Mouse (Mus musculus): ENCODE measurements around the gene Stx4a. TPM values are rescaled to one million over a fixed set of nuclear protein-coding genes. Genes with fewer than 3 reads are reported as not detected.
"Not testable (repeated sequence)": the region's sequence is repeated elsewhere in the genome, so short reads cannot be mapped to it uniquely, and the experiment has no call there.

Stx4a gene
- total and polyA plus RNA-seq, 2 experiments from 2014 or later = 7.1 to 20.7 TPM

GRCm38 (mm10) chr7:127888821-127889220 is 64.7 kb downstream of the Stx4a start:
- no peak overlapping the region for H3K4me2 ChIP-seq (ENCODE audit: low read depth, low read length, poor library complexity, severe bottlenecking)
- TF ChIP-seq CTCF (IDR thresholded peaks at IDR 0.05) = no peak
- no peak overlapping the region for H3K4me3 ChIP-seq (ENCODE audit: low read depth, low read length)
- WGBS = 79% methylated on average over 3 of the region's 3 CpGs
- no peak overlapping the region for H3K27ac ChIP-seq (ENCODE audit: low read depth, low read length)
- H3K9me3 ChIP-seq (ENCODE audit: low read length) = no peaks in the 10 kb centered on the region
- H3K36me3 ChIP-seq (ENCODE audit: insufficient read depth, low read length) = peaks cover 79% of the 10 kb centered on the region
- no peaks in the 10 kb centered on the region for H3K27me3 ChIP-seq (ENCODE audit: insufficient read depth, low read length)
- DNase-seq (ENCODE audit: low spot score) = no peak
- H3K9ac ChIP-seq (replicated peaks; ENCODE audit: low read length, poor library complexity, severe bottlenecking) = no peak overlapping the region
- no peaks in the 10 kb centered on the region for H3K4me1 ChIP-seq (ENCODE audit: insufficient read depth, low read length)
- no peak for ATAC-seq (ENCODE audit: low FRiP score)

DNA sequence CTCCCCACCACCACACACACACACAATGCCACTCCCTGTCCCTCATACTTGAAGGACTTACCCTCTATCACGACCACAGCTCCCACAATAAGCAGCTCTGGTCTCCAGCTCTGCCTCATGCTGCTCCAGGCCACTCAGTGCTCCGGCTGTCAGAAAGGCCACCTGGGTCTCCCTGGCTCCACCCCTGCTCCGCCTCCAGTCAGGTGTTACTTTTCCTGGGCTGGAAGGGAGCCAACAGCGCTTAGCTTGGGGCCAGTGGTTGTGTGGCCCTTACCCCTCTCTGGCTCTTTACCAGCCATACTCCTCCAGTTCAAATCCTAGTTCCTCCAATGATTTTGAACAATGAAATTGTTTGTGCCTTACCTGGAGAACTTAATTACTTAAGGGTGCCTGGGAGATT is 66.7 kb downstream of the Stx4a start, which contains the start of gene Prss53:
Gene Prss53 (minus strand): TSS at position 173 of the 400 bp plus-strand sequence.
- Histone ChIP-seq H3K36me3 (ENCODE audit: insufficient read depth, low read length) (peaks cover 63% of the 10 kb centered on the region), H3K9me3 (ENCODE audit: low read length) (no peaks in the 10 kb centered on the region), H3K9ac (replicated peaks; ENCODE audit: low read length, poor library complexity, severe bottlenecking) (no peak within 1 kb of the TSS), H3K27ac (ENCODE audit: low read depth, low read length) (no peak within 1 kb of the TSS), H3K4me1 (ENCODE audit: insufficient read depth, low read length) (no peaks in the 10 kb centered on the region), H3K27me3 (ENCODE audit: insufficient read depth, low read length) (no peaks in the 10 kb centered on the region), H3K4me2 (ENCODE audit: low read depth, low read length, poor library complexity, severe bottlenecking) (no peak within 1 kb of the TSS), H3K4me3 (ENCODE audit: low read depth, low read length) (no peak within 1 kb of the TSS)
- no peak for TF ChIP-seq CTCF (IDR thresholded peaks at IDR 0.05)
- WGBS = 26% methylated on average over 4 of the region's 4 CpGs
- ATAC-seq (ENCODE audit: low FRiP score) (no peak), DNase-seq (ENCODE audit: low spot score) (no peak)

DNA sequence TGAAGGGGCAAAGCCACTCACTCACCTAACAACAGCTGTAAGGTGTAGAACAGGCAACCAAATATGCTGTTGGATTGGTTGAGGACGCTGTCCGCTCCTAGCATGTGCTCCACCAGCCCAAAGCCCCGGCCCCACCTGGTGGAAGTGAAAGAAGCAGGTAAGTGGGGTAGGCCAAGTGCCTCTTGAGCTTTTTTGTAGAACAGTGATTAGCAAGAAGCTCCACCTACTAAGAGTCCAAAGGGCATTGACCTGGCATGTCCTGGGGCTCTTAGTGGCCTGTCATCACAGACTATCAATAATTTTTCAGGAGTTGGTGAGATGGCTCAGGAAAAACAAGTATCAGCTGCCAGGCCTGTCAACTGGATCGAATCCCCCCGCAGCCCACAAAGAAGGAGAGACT is 70.4 kb downstream of the Stx4a start:
- 89% methylated on average over 5 of the region's 5 CpGs for WGBS
- H3K27me3 ChIP-seq (ENCODE audit: insufficient read depth, low read length) = no peaks in the 10 kb centered on the region
- H3K36me3 ChIP-seq (ENCODE audit: insufficient read depth, low read length) = peaks cover 28% of the 10 kb centered on the region
- ATAC-seq (ENCODE audit: low FRiP score) = no peak
- no peak for TF ChIP-seq CTCF (IDR thresholded peaks at IDR 0.05)
- H3K4me1 ChIP-seq (ENCODE audit: insufficient read depth, low read length) = no peaks in the 10 kb centered on the region
- peak overlapping the region; percentile 60 for H3K4me3 ChIP-seq (ENCODE audit: low read depth, low read length)
- H3K9ac ChIP-seq (replicated peaks; ENCODE audit: low read length, poor library complexity, severe bottlenecking) = peak overlapping the region; percentile 69; the same call in 1 of the 2 replicates
- no peak for DNase-seq (ENCODE audit: low spot score)
- H3K4me2 ChIP-seq (ENCODE audit: low read depth, low read length, poor library complexity, severe bottlenecking) = peak overlapping the region; percentile 74
- H3K27ac ChIP-seq (ENCODE audit: low read depth, low read length) = no peak overlapping the region
- no peaks in the 10 kb centered on the region for H3K9me3 ChIP-seq (ENCODE audit: low read length)

DNA sequence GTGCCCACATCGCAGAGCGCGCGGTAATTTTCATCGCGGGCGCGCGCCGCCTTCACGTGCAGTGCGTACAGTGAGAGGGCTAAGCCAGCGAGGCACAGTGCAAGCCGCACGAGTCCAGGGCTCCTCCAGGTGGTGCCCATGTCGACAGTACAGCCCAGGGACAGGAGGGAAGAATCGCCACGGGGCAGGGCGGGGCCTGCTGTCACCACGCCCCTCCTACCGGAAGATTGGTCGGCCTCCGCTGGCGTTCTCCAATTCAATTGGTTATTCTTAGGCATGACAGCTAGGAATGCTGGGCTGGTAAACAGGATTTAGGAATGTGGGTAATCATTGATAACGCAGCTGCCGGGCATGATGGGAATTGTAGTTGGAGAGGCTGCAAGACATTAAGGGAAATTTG is 71.3 kb downstream of the Stx4a start, which contains the start of the genes Gm21974 and Vkorc1:
Gene Gm21974 (minus strand): TSS at position 13 of the 400 bp plus-strand sequence.
Gene Vkorc1 (minus strand): TSS at position 176 of the 400 bp plus-strand sequence.
- Histone ChIP-seq H3K9me3 (ENCODE audit: low read length) (no peaks in the 10 kb centered on the region), H3K27ac (ENCODE audit: low read depth, low read length) (peak within 1 kb of the TSS; percentile 71), H3K27me3 (ENCODE audit: insufficient read depth, low read length) (no peaks in the 10 kb centered on the region), H3K4me1 (ENCODE audit: insufficient read depth, low read length) (no peaks in the 10 kb centered on the region), H3K4me3 (ENCODE audit: low read depth, low read length) (peak within 1 kb of the TSS; percentile 60), H3K36me3 (ENCODE audit: insufficient read depth, low read length) (peaks cover 19% of the 10 kb centered on the region), H3K9ac (replicated peaks; ENCODE audit: low read length, poor library complexity, severe bottlenecking) (peak within 1 kb of the TSS; percentile 69), H3K4me2 (ENCODE audit: low read depth, low read length, poor library complexity, severe bottlenecking) (peak within 1 kb of the TSS; percentile 74)
- WGBS = under 1% methylated on average over 26 of the region's 26 CpGs
- peak; percentile 96 for ATAC-seq (ENCODE audit: low FRiP score)
- peak; percentile 98 for DNase-seq (ENCODE audit: low spot score)
- TF ChIP-seq CTCF (IDR thresholded peaks at IDR 0.05) = peak; percentile 63

GRCm38 (mm10) chr7:127895891-127896290 is 71.8 kb downstream of the Stx4a start:
- H3K9ac ChIP-seq (replicated peaks; ENCODE audit: low read length, poor library complexity, severe bottlenecking); ATAC-seq (ENCODE audit: low FRiP score); H3K27me3 ChIP-seq (ENCODE audit: insufficient read depth, low read length); DNase-seq (ENCODE audit: low spot score); H3K4me1 ChIP-seq (ENCODE audit: insufficient read depth, low read length); H3K9me3 ChIP-seq (ENCODE audit: low read length): not testable (repeated sequence)
- Histone ChIP-seq H3K4me2 (ENCODE audit: low read depth, low read length, poor library complexity, severe bottlenecking) (peak overlapping the region; percentile 74; the same call in 1 of the 2 replicates), H3K27ac (ENCODE audit: low read depth, low read length) (0 out of 2 replicates have a peak overlapping the region, but pooled peaks have one; percentile 71), H3K36me3 (ENCODE audit: insufficient read depth, low read length) (peaks cover 15% of the 10 kb centered on the region; the same call in 1 of the 2 replicates), H3K4me3 (ENCODE audit: low read depth, low read length) (peak overlapping the region; percentile 60; the same call in 1 of the 2 replicates)
- 72% methylated on average over 7 of the region's 7 CpGs for WGBS

DNA sequence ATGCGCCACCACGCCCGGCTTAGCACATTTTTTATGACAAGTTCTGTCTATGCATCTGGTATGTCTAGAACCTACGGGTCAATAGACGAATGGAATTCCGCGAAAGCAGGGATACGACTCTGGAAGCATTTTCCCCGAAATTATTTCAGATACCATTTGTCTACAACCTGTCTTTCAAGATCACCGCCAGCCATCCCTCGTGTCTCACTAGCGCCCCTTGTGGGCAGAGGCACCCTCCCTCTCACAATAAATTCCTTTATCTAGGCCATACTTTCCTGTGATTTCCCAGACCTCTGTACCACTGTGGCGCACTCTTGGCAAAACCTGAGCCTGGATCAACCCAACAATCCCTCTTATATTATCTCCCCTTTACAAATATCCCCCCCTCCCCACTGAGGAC is 72.3 kb downstream of the Stx4a start:
- no peak overlapping the region for H3K4me3 ChIP-seq (ENCODE audit: low read depth, low read length)
- 64% methylated on average over 13 of the region's 13 CpGs for WGBS
- no peak for ATAC-seq (ENCODE audit: low FRiP score)
- peak; percentile 49 for DNase-seq (ENCODE audit: low spot score)
- H3K4me2 ChIP-seq (ENCODE audit: low read depth, low read length, poor library complexity, severe bottlenecking) = no peak overlapping the region
- no peaks in the 10 kb centered on the region for H3K4me1 ChIP-seq (ENCODE audit: insufficient read depth, low read length)
- peaks cover 15% of the 10 kb centered on the region; the same call in 1 of the 2 replicates for H3K36me3 ChIP-seq (ENCODE audit: insufficient read depth, low read length)
- TF ChIP-seq CTCF (IDR thresholded peaks at IDR 0.05) = peak; percentile 78
- no peak overlapping the region for H3K9ac ChIP-seq (replicated peaks; ENCODE audit: low read length, poor library complexity, severe bottlenecking)
- H3K27me3 ChIP-seq (ENCODE audit: insufficient read depth, low read length) = no peaks in the 10 kb centered on the region
- H3K9me3 ChIP-seq (ENCODE audit: low read length) = no peaks in the 10 kb centered on the region
- no peak overlapping the region for H3K27ac ChIP-seq (ENCODE audit: low read depth, low read length)
